ENCODE assay signal across 9 mouse cellular contexts in the genomic region with DNA sequence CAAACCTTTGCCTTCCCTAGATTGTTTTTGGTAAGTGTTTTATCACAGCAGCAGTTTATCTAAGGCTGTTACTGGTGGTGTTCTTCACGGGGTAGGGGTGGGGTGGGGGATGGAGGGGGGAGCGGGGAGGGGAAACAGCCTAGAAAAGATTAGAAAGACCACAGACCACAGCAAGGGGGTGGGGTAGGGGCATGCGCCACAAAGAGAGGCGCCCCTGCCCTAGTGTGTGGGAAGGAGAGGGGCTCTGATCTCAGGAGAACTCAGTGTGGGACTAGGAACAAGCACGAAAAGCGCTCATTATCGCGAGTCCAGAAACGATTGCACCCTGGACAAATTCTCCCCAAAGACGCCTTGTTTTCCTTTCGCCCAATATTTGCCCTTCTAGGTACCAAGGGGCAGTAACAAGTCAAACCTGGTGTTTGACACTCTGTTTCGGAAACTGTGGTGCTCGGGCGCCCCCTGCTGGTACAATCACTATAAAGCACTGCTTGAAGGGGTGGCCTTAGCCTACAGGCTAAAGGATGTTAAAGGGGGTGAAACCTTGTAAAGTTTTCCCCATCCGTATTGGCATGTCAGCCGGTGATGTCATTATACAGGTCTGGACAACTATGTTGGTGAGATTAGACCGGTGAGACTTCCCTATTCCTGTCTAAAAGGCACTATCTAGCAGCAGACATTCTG. TPM values are rescaled to one million over a fixed set of nuclear protein-coding genes. Genes with fewer than 3 reads are reported as not detected.
DNase-seq lines count a peak whose midpoint lies in the region; ATAC-seq and TF ChIP-seq lines count a peak whose summit lies in the region.
"Had no signal": no experiment of that assay in that cellular context is flagged by ENCODE, and none has a peak within 500 bp of the region (broad histone marks: within the 10 kb centered on the region; RNA-seq: fewer than 3 reads in every experiment).

No protein-coding gene starts in this region.

- H3K27ac ChIP-seq in forebrain, postnatal 0 days (ENCODE audit: low read depth, low read length): no peak overlapping the region
- no peak overlapping the region for H3K27ac ChIP-seq in liver, embryonic 15.5 days (replicated peaks)

- ATAC-seq in cerebellum, adult (ENCODE audit: insufficient number of reproducible peaks, low FRiP score, low TSS enrichment): peak; percentile 10; the same call in 1 of the 2 replicates
- ATAC-seq in forebrain, postnatal 0 days: no peak
- ATAC-seq in liver, embryonic 15.5 days (ENCODE audit: insufficient read depth): no peak

- H3K9me3 ChIP-seq in forebrain, postnatal 0 days (ENCODE audit: low read length): no peaks in the 10 kb centered on the region
- no peaks in the 10 kb centered on the region for H3K9me3 ChIP-seq in liver, embryonic 15.5 days (replicated peaks)

- H3K4me3 ChIP-seq in forebrain, postnatal 0 days (ENCODE audit: low read depth, low read length): no peak overlapping the region
- H3K4me3 ChIP-seq in liver, embryonic 15.5 days (replicated peaks): no peak overlapping the region

- peak; percentile 81 for TF ChIP-seq CTCF in forebrain, postnatal 0 days (IDR thresholded peaks at IDR 0.05; ENCODE audit: low read depth)

- peaks cover 34% of the 10 kb centered on the region for H3K27me3 ChIP-seq in forebrain, postnatal 0 days (ENCODE audit: insufficient read depth, low read length)
- H3K27me3 ChIP-seq in liver, embryonic 15.5 days: peaks cover 25% of the 10 kb centered on the region

- DNase-seq in A20 (ENCODE audit: low read depth, low spot score): peak; percentile 81
- peak; percentile 69 for DNase-seq in ES-CJ7 (ENCODE audit: low read depth, low spot score)
- peak; percentile 64 for DNase-seq in forebrain, postnatal 0 days
- peak; percentile 31 to 70 for DNase-seq in kidney, adult 8-10 months
- peak; percentile 67 for DNase-seq in ovary, postnatal 36 days (ENCODE audit: low spot score)
- peak; percentile 94 for DNase-seq in thymus, postnatal 4 days

- H3K36me3 ChIP-seq in forebrain, postnatal 0 days (ENCODE audit: insufficient read depth): no peaks in the 10 kb centered on the region
- no peaks in the 10 kb centered on the region for H3K36me3 ChIP-seq in liver, embryonic 15.5 days (replicated peaks)

- no peak overlapping the region for H3K4me2 ChIP-seq in forebrain, postnatal 0 days (ENCODE audit: low read depth)
- H3K4me2 ChIP-seq in liver, embryonic 15.5 days: peak overlapping the region; percentile 18; the same call in 1 of the 2 replicates

- 22% methylated on average over 17 of the region's 17 CpGs for WGBS in forebrain, postnatal 0 days
- WGBS in liver, embryonic 15.5 days (ENCODE audit: insufficient replicate concordance): 4% methylated on average over 17 of the region's 17 CpGs

- no peak overlapping the region for H3K9ac ChIP-seq in forebrain, postnatal 0 days
- no peak overlapping the region for H3K9ac ChIP-seq in liver, embryonic 15.5 days

- no peaks in the 10 kb centered on the region for H3K4me1 ChIP-seq in forebrain, postnatal 0 days (ENCODE audit: insufficient read depth)
- 0 out of 2 replicates have a peak, but pooled peaks cover 10% of the 10 kb centered on the region for H3K4me1 ChIP-seq in liver, embryonic 15.5 days (replicated peaks)

RNA-seq across cellular contexts. Expression of a gene that starts 1.1 kb away (rescaled TPM):
- not detected in 2 replicates for total RNA-seq in forebrain, postnatal 0 days (2014; rRNA removed)
- polyA plus RNA-seq in forebrain, postnatal 0 days (2015; fragmentation: Nextera tagmentation; extraction: Ambion mirVana): not detected in 2 replicates
- polyA plus RNA-seq in liver, embryonic 15.5 days (2015; fragmentation: Nextera tagmentation; extraction: Ambion mirVana): 1.0 and 1.5 TPM in 2 replicates
- polyA plus RNA-seq: heart, embryonic 14.5 days had no signal

RNA-seq across cellular contexts. Expression of a gene that starts 16.3 kb away (rescaled TPM):
- total RNA-seq in forebrain, postnatal 0 days (2014; rRNA removed): not detected in 2 replicates
- not detected in 2 replicates for polyA plus RNA-seq in forebrain, postnatal 0 days (2015; fragmentation: Nextera tagmentation; extraction: Ambion mirVana)
- polyA plus RNA-seq in liver, embryonic 15.5 days (2015; fragmentation: Nextera tagmentation; extraction: Ambion mirVana): not detected in 2 replicates
- polyA plus RNA-seq: heart, embryonic 14.5 days had no signal

RNA-seq across cellular contexts. Expression of a gene that starts 53.6 kb away (rescaled TPM):
- total RNA-seq in forebrain, postnatal 0 days (2014; rRNA removed): not detected in 2 replicates
- not detected in 2 replicates for polyA plus RNA-seq in forebrain, postnatal 0 days (2015; fragmentation: Nextera tagmentation; extraction: Ambion mirVana)
- polyA plus RNA-seq in liver, embryonic 15.5 days (2015; fragmentation: Nextera tagmentation; extraction: Ambion mirVana): not detected in 2 replicates
- polyA plus RNA-seq: heart, embryonic 14.5 days had no signal
